Mouse (Mus musculus) heart, adult 2 months (tissue): Measurements from ENCODE around the gene Tlr2. TPM values are rescaled to one million over a fixed set of nuclear protein-coding genes. Genes with fewer than 3 reads are reported as not detected.

Experiments used
- DNase-seq, 2 experiments: peaks; one replicate each; pipeline ENCODE4 v3.0.0; 2021
- H3K27ac ChIP-seq: fragments of 200-600 bp; 2 replicates; pipeline ENCODE4 v1.8.1; 2022
- H3K27me3 ChIP-seq: fragments of 200-500 bp; 2 replicates; pipeline ENCODE4 v1.6.1; 2012; ENCODE audit warnings: mild to moderate bottlenecking, low read length, inconsistent platforms, mixed read lengths; ENCODE audit not compliant: control insufficient read depth, insufficient read depth
- H3K36me3 ChIP-seq: fragments of 200-500 bp; 2 replicates; pipeline ENCODE4 v1.6.1; 2012; ENCODE audit warnings: low read length, inconsistent platforms; ENCODE audit not compliant: control insufficient read depth, insufficient read depth
- H3K4me1 ChIP-seq: fragments of 200-500 bp; 2 replicates; pipeline ENCODE4 v1.6.1; 2011; ENCODE audit warnings: low read length; ENCODE audit not compliant: control insufficient read depth, insufficient read depth
- H3K4me3 ChIP-seq: fragments of 200-600 bp; 2 replicates; pipeline ENCODE4 v1.8.1; 2022
- H3K79me2 ChIP-seq: fragments of 200-500 bp; replicated peaks from 2 replicates; pipeline ENCODE4 v1.6.1; 2012; ENCODE audit warnings: mild to moderate bottlenecking, inconsistent platforms, low read length, moderate library complexity, mixed read lengths; ENCODE audit not compliant: control insufficient read depth, insufficient read depth
- H3K9ac ChIP-seq: fragments of 200-500 bp; 2 replicates; pipeline ENCODE4 v1.6.1; 2012; ENCODE audit warnings: low read depth, mild to moderate bottlenecking, control low read depth, inconsistent platforms, low read length, mixed read lengths
- CTCF ChIP-seq: fragments of 200-600 bp; IDR thresholded peaks from 2 replicates; pipeline ENCODE4 v1.8.1; 2022; ENCODE audit warnings: antibody characterized with exemption, mild to moderate bottlenecking, moderate library complexity
- EP300 ChIP-seq: fragments of 200-500 bp; IDR thresholded peaks from 2 replicates; pipeline ENCODE4 v1.6.1; 2011; ENCODE audit warnings: low read depth, low read length, control low read depth; ENCODE audit not compliant: insufficient read depth
- POLR2A ChIP-seq: fragments of 200-500 bp; IDR thresholded peaks from 2 replicates; pipeline ENCODE4 v1.6.1; 2011; ENCODE audit warnings: mild to moderate bottlenecking, low read depth, low read length, control low read depth; ENCODE audit not compliant: insufficient read depth
- WGBS: fragments of 180-500 bp; shearing (Covaris S2); methylation state at CpG from one replicate; pipeline ENCODE4 v1.1.7; 2018; 5-methylcytosine and 5-hydroxymethylcytosine counted together
- intact Hi-C: fragments of 180-260 bp; cut with DNase I; formaldehyde crosslinking; loops from one replicate; pipeline ENCODE4 v1.15.1; 2025
- polyA plus RNA-seq: library from polyadenylated mRNA; depleted of rRNA; stranded (reverse); fragments of >200 nt; gene quantifications from 2 replicates; pipeline ENCODE4 v1.2.3, GENCODE M21; 2012
- total RNA-seq, 2 experiments: library from RNA; stranded (reverse); gene quantifications; 2 replicates each; pipeline ENCODE4 v1.2.3; 2021

The Tlr2 gene
- total and polyA plus RNA-seq, 3 experiments = 1.4 to 2.6 (median 2.0) TPM

DNA sequence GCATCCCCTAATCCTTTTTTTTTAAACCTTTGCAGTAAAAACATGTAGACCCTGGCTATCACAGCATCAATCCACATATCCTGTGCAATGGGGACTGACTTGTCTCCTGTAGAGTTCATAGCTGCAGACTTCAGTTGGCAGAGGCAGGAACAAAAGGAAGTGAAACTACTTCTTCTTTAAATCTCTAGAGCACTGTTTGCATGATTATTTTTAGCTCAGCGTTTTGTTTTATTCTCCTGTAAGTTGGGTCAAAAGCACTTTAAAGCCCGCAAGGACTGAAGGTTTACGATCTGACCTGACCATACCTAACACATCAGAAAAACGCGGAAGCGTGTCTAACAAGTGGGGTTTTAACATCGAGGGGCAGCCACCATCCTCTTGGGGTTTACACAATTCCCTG is 29.6 kb downstream of the Tlr2 start:
- no peak overlapping the region for H3K4me3 ChIP-seq
- no peak for TF ChIP-seq CTCF
- no peak for TF ChIP-seq EP300
- no peak for TF ChIP-seq POLR2A
- intact Hi-C loops = no loop called here
- H3K36me3 ChIP-seq = no peaks in the 10 kb centered on the region
- no peak for DNase-seq
- no peak overlapping the region; the same call in 1 of the 2 replicates for H3K27ac ChIP-seq
- no peaks in the 10 kb centered on the region for H3K27me3 ChIP-seq
- H3K4me1 ChIP-seq = peaks cover 2% of the 10 kb centered on the region
- H3K79me2 ChIP-seq = no peaks in the 10 kb centered on the region
- H3K9ac ChIP-seq = no peak overlapping the region
- 62% methylated on average over 7 of the region's 7 CpGs for WGBS

DNA sequence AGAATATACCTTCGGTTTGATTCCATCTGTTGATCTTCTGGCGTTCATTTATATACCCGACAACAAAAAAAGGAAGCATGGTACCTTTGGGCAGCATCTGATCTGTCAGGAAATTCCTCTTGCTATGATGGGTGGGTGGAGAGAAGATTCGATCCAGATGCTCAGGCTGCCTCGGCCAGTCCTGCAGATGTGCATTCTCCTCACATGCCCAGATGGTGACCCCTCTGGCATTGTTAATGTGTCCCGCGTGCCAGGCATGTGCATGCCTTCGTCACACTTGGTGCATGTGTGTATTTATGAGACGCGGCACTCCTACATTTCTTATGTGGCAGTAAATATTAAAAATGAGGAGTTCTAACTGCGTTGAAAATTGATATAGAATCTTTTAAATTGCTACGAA is 33.1 kb downstream of the Tlr2 start:
- no peak for DNase-seq
- no peaks in the 10 kb centered on the region for H3K79me2 ChIP-seq
- intact Hi-C loops = no loop called here
- no peak overlapping the region for H3K27ac ChIP-seq
- TF ChIP-seq POLR2A (no peak), EP300 (no peak), CTCF (no peak)
- no peaks in the 10 kb centered on the region for H3K27me3 ChIP-seq
- no peak overlapping the region for H3K4me3 ChIP-seq
- H3K4me1 ChIP-seq = peaks cover 2% of the 10 kb centered on the region
- no peaks in the 10 kb centered on the region for H3K36me3 ChIP-seq
- 86% methylated on average over 12 of the region's 12 CpGs for WGBS
- no peak overlapping the region for H3K9ac ChIP-seq

- WGBS = 93% methylated on average over 4 of the region's 4 CpGs
- TF ChIP-seq EP300 (no peak), CTCF (peak; percentile 26; the same call in 1 of the 2 replicates), POLR2A (no peak)
- Histone ChIP-seq H3K4me3 (no peak overlapping the region), H3K27ac (no peak overlapping the region), H3K27me3 (no peaks in the 10 kb centered on the region), H3K9ac (no peak overlapping the region), H3K4me1 (no peaks in the 10 kb centered on the region), H3K79me2 (no peaks in the 10 kb centered on the region), H3K36me3 (no peaks in the 10 kb centered on the region)
- DNase-seq = no peak
- intact Hi-C loops = no loop called here
These were observed 39.9 kb downstream of the Tlr2 start for GRCm38 (mm10) chr3:83801649-83802155.

DNA sequence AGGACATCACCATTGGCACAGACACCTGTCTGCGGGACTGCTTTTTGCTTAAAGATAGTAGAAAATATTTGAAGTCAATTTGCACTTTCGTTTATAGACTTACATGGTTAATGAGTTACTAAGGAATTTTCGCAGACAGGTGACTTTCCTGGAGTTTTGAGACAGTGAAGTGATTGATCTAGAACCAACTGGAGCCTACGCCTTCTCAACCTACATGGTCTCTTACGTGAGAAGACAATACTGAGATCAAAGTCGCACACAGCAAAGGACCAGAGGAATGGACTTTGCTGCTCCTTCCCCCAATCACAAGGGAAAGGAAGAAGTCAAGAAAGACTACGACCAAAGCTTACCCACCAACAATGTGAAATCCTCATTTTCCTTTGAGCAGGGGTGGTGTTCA is 42.1 kb downstream of the Tlr2 start:
- Histone ChIP-seq H3K27me3 (no peaks in the 10 kb centered on the region), H3K9ac (no peak overlapping the region), H3K79me2 (no peaks in the 10 kb centered on the region), H3K36me3 (no peaks in the 10 kb centered on the region), H3K4me1 (no peaks in the 10 kb centered on the region), H3K4me3 (no peak overlapping the region), H3K27ac (no peak overlapping the region)
- intact Hi-C loops = no loop called here
- 88% methylated on average over 7 of the region's 7 CpGs for WGBS
- no peak for TF ChIP-seq EP300
- no peak for TF ChIP-seq CTCF
- no peak for TF ChIP-seq POLR2A
- no peak for DNase-seq

- Histone ChIP-seq H3K27ac (no peak overlapping the region), H3K36me3 (no peaks in the 10 kb centered on the region), H3K79me2 (no peaks in the 10 kb centered on the region), H3K27me3 (no peaks in the 10 kb centered on the region), H3K4me1 (no peaks in the 10 kb centered on the region), H3K4me3 (no peak overlapping the region), H3K9ac (no peak overlapping the region)
- intact Hi-C loops = loop anchor here (2.0 kb wide), 1 partner anchor 101 kb away; no protein-coding TSS in a partner anchor
- peak; percentile 60 to 62 for DNase-seq
- WGBS = 2% methylated on average over 10 of the region's 10 CpGs
- TF ChIP-seq POLR2A = no peak
- TF ChIP-seq CTCF = peak; percentile 70
- no peak for TF ChIP-seq EP300
These were observed 43.7 kb downstream of the Tlr2 start for GRCm38 (mm10) chr3:83797828-83798227.

GRCm38 (mm10) chr3:83797098-83797497 is 44.5 kb downstream of the Tlr2 start:
- H3K36me3 ChIP-seq = no peaks in the 10 kb centered on the region
- TF ChIP-seq POLR2A (no peak), CTCF (no peak), EP300 (no peak)
- no peak overlapping the region for H3K9ac ChIP-seq
- WGBS = 69% methylated on average over 6 of the region's 6 CpGs
- intact Hi-C loops = loop anchor here (2.0 kb wide), 1 partner anchor 102 kb away; no protein-coding TSS in a partner anchor
- H3K79me2 ChIP-seq = no peaks in the 10 kb centered on the region
- H3K4me1 ChIP-seq = no peaks in the 10 kb centered on the region
- H3K27me3 ChIP-seq = no peaks in the 10 kb centered on the region
- no peak for DNase-seq
- no peak overlapping the region for H3K27ac ChIP-seq
- no peak overlapping the region for H3K4me3 ChIP-seq
